Mouse (Mus musculus) cortical plate, adult 2 months (tissue): ENCODE measurements around the gene Best1. TPM values are rescaled to one million over a fixed set of nuclear protein-coding genes. Genes with fewer than 3 reads are reported as not detected.
A peak's percentile ranks its signal among the peaks of the same experiment; 100 is the strongest.

ENCODE experiments used
- H3K27ac ChIP-seq: fragments of 200-500 bp; 2 replicates; pipeline ENCODE4 v1.5.1; 2012; ENCODE audit warnings: low read length, control low read depth, inconsistent platforms; ENCODE audit not compliant: insufficient read depth
- H3K4me1 ChIP-seq: fragments of 200-500 bp; 2 replicates; pipeline ENCODE4 v1.6.1; 2011; ENCODE audit warnings: low read length; ENCODE audit not compliant: control insufficient read depth, insufficient read depth
- H3K4me3 ChIP-seq: fragments of 200-500 bp; 2 replicates; pipeline ENCODE4 v1.5.1; 2011; ENCODE audit warnings: mild to moderate bottlenecking, low read length, control low read depth; ENCODE audit not compliant: insufficient read depth
- CTCF ChIP-seq: fragments of 200-500 bp; IDR thresholded peaks from 2 replicates; pipeline ENCODE4 v1.5.1; 2011; ENCODE audit warnings: mild to moderate bottlenecking, control low read depth, low read length; ENCODE audit not compliant: insufficient read depth; ENCODE audit errors: extremely low read depth
- POLR2A ChIP-seq: fragments of 200-500 bp; IDR thresholded peaks from 2 replicates; pipeline ENCODE4 v1.6.1; 2011; ENCODE audit warnings: mild to moderate bottlenecking, low read length, control low read depth; ENCODE audit not compliant: insufficient read depth; ENCODE audit errors: extremely low read depth
- polyA plus RNA-seq: library from polyadenylated mRNA; depleted of rRNA; stranded (reverse); fragments of >200 nt; gene quantifications from 2 replicates; pipeline ENCODE4 v1.2.3, GENCODE M21; 2012; rRNA removed

Gene Best1
- 0.98 and 1.1 TPM in 2 replicates for polyA plus RNA-seq

DNA sequence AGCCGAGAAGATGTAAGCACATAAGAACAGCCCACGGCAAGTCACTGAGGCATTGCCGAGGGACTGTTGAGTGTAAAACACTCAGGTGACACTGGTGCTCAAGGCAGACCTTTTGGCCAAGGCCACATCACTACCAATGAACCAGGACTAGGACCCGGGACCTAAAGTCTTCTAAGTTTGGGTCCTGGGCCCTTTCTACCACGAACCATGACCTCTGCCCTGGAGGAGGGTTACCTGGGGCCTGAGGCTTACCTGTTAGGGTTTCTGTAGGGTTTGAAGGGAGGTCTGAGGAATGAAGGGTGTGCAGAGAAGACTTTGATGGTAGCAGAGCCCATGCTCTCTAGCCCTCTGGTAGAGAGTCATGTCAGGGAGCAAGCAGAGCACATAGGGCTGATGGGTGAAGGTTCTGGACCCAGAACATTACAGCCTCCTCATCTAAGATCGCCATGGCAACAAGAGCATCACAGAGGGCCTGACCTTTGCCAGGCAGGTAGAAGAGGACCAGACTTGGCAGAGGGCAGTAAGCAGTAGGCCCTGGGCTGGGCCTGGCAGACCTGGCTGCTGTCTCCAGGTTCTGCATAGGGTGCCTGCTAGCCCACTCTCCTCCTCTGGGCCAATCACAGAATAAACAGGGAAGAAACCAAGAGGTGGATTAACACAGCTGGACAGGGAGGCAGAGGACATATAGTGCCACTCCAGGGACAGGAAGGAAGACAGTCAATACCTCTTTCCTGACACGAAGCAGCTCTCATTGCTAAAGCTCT, at the start of gene Best1, which contains the start of gene Rab3il1:
Gene Best1, minus strand, starts transcription at position 428 of the 764 bp plus-strand sequence.
Gene Rab3il1, plus strand, starts transcription at position 464 of the 764 bp plus-strand sequence.
- TF ChIP-seq CTCF (no peak), POLR2A (no peak)
- H3K4me3 ChIP-seq: no peak within 1 kb of the TSS
- peaks cover 2% of the 10 kb centered on the region; the same call in 1 of the 2 replicates for H3K4me1 ChIP-seq
- no peak within 1 kb of the TSS for H3K27ac ChIP-seq

GRCm38 (mm10) chr19:10050438-10050837, 49.0 kb upstream of the Best1 start:
- TF ChIP-seq CTCF (no peak), POLR2A (no peak)
- Histone ChIP-seq H3K4me3 (no peak overlapping the region), H3K4me1 (peaks cover 1% of the 10 kb centered on the region; the same call in 1 of the 2 replicates), H3K27ac (no peak overlapping the region)

GRCm38 (mm10) chr19:10049533-10049932, 48.1 kb upstream of the Best1 start:
- TF ChIP-seq CTCF (no peak), POLR2A (no peak)
- H3K4me3 ChIP-seq: no peak overlapping the region
- H3K4me1 ChIP-seq: peaks cover 1% of the 10 kb centered on the region; the same call in 1 of the 2 replicates
- no peak overlapping the region for H3K27ac ChIP-seq

GRCm38 (mm10) chr19:10046983-10047382, 45.5 kb upstream of the Best1 start:
- no peak overlapping the region for H3K27ac ChIP-seq
- no peak for TF ChIP-seq CTCF
- no peak for TF ChIP-seq POLR2A
- H3K4me3 ChIP-seq: no peak overlapping the region
- H3K4me1 ChIP-seq: peaks cover 4% of the 10 kb centered on the region; the same call in 1 of the 2 replicates

GRCm38 (mm10) chr19:10046346-10046745, 44.9 kb upstream of the Best1 start:
- Histone ChIP-seq H3K4me1 (peaks cover 4% of the 10 kb centered on the region; the same call in 1 of the 2 replicates), H3K4me3 (no peak overlapping the region), H3K27ac (no peak overlapping the region)
- TF ChIP-seq POLR2A: no peak

DNA sequence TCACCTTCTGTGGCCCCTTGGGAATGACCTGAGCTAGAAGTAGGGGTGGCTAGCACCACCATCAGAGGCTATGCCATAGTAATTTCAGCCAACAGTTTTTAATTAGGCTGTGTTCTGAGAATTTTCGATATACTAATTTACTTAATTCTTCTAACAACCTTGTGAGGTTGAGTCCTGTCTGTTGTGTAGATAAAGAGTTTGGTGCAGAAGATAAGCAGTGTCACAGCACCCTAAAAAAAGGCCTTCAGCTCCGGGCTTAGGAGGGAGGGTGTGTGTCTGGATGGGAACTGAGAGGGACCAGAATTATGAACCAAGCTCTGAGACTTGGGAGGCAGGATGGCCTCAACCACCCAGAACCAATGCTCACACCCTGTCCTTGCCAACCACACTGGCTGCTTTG, 44.3 kb upstream of the Best1 start:
- H3K4me3 ChIP-seq: no peak overlapping the region
- H3K27ac ChIP-seq: no peak overlapping the region
- no peak for TF ChIP-seq POLR2A
- no peak for TF ChIP-seq CTCF
- H3K4me1 ChIP-seq: peaks cover 4% of the 10 kb centered on the region; the same call in 1 of the 2 replicates

- H3K4me3 ChIP-seq: no peak overlapping the region
- no peak overlapping the region for H3K27ac ChIP-seq
- H3K4me1 ChIP-seq: peaks cover 4% of the 10 kb centered on the region; the same call in 1 of the 2 replicates
- TF ChIP-seq POLR2A (no peak), CTCF (no peak)
Measured at GRCm38 (mm10) chr19:10043643-10044042, 42.2 kb upstream of the Best1 start.

- TF ChIP-seq POLR2A (no peak), CTCF (no peak)
Measured at GRCm38 (mm10) chr19:10042816-10043215, 41.4 kb upstream of the Best1 start.

DNA sequence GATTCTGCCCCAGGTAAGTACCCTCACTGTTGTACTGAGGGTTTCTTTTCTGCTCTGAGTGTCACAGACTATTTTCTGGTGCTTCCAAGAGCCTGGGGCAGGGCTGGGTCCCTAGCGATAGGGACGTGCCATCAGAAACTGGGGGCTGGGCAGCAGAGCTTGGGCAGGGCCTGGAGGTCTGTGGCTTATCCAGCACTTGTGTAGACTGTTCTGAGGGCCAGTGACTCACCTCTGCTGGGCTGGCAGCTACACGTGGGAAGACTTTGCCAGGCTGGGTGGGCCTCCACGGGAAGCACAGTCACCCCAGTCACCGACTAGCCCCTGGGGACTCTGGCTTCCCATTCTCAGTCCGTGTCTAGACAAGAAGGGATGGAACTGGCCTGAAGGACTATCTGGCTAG, 40.8 kb upstream of the Best1 start:
- H3K4me1 ChIP-seq: peaks cover 4% of the 10 kb centered on the region; the same call in 1 of the 2 replicates
- peak overlapping the region; percentile 78 for H3K4me3 ChIP-seq
- no peak for TF ChIP-seq POLR2A
- no peak for TF ChIP-seq CTCF
- H3K27ac ChIP-seq: 0 out of 2 replicates have a peak overlapping the region, but pooled peaks have one; percentile 15

More at GRCm38 (mm10) chr19:10042816-10043215, 41.4 kb upstream of the Best1 start:
- Histone ChIP-seq H3K4me3 (peak overlapping the region; percentile 78), H3K27ac (no peak overlapping the region), H3K4me1 (peaks cover 4% of the 10 kb centered on the region; the same call in 1 of the 2 replicates)
